Comparison of ENCODE assay signal across 8 mouse cellular contexts in the genomic region with DNA sequence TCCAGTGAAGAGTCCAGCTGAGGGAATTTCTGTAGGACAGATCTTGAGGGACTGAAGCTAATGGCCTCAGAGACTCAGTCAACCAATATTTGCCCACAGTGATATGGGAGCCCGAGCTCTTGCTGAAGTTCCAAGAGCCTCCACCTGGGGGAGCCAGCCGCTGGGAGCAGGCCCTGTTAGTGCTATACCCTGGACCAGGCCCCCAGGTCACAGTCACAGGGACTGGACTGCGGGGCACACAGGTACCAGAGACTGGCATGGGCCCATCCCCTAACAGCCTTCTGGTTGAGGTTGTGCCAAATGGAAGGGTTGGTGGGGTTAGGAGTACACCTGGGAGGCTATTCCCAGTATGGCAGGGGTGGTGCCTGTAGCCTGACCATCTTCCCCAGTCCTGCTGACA. TPM values are rescaled to one million over a fixed set of nuclear protein-coding genes. Genes with fewer than 3 reads are reported as not detected.
DNase-seq lines count a peak whose midpoint lies in the region; ATAC-seq and TF ChIP-seq lines count a peak whose summit lies in the region.

No protein-coding gene starts in this region.

- H3K36me3 ChIP-seq in thymus, adult 2 months (ENCODE audit: control insufficient read depth, insufficient read depth, low read length): peaks cover 23% of the 10 kb centered on the region
- H3K36me3 ChIP-seq in limb, embryonic 11.5 days (ENCODE audit: control insufficient read depth, insufficient read depth, low read length): peaks cover 39% of the 10 kb centered on the region
- peaks cover 46% of the 10 kb centered on the region for H3K36me3 ChIP-seq in midbrain, embryonic 13.5 days

- H3K9ac ChIP-seq in limb, embryonic 11.5 days (ENCODE audit: low read length): no peak overlapping the region
- peak overlapping the region; percentile 78; the same call in 1 of the 2 replicates for H3K9ac ChIP-seq in midbrain, embryonic 13.5 days (replicated peaks)

- TF ChIP-seq CTCF in thymus, adult 2 months (IDR thresholded peaks at IDR 0.05; ENCODE audit: borderline replicate concordance, control insufficient read depth, extremely low read depth, insufficient read depth, low read length, poor library complexity): peak; percentile 74

- H3K4me1 ChIP-seq in thymus, adult 2 months (replicated peaks; ENCODE audit: control insufficient read depth, insufficient read depth, low read length): peaks cover 16% of the 10 kb centered on the region
- peaks cover 30% of the 10 kb centered on the region for H3K4me1 ChIP-seq in limb, embryonic 11.5 days (ENCODE audit: control insufficient read depth, insufficient read depth, low read length)
- H3K4me1 ChIP-seq in midbrain, embryonic 13.5 days (replicated peaks): peaks cover 45% of the 10 kb centered on the region

- no peak overlapping the region for H3K27ac ChIP-seq in thymus, adult 2 months (ENCODE audit: control insufficient read depth, insufficient read depth, low read length)
- no peak overlapping the region for H3K27ac ChIP-seq in limb, embryonic 11.5 days (replicated peaks; ENCODE audit: low read depth, low read length)
- no peak overlapping the region for H3K27ac ChIP-seq in midbrain, embryonic 13.5 days

- H3K4me3 ChIP-seq in thymus, adult 2 months (ENCODE audit: control insufficient read depth, insufficient read depth, low read length): no peak overlapping the region
- no peak overlapping the region for H3K4me3 ChIP-seq in limb, embryonic 11.5 days (ENCODE audit: low read depth, low read length)
- H3K4me3 ChIP-seq in midbrain, embryonic 13.5 days (replicated peaks): 0 out of 2 replicates have a peak overlapping the region, but pooled peaks have one; percentile 46

- TF ChIP-seq POLR2A in thymus, adult 2 months (IDR thresholded peaks at IDR 0.05; ENCODE audit: control insufficient read depth, extremely low read depth, insufficient read depth, low read length, poor library complexity): no peak

- H3K9me3 ChIP-seq in limb, embryonic 11.5 days (ENCODE audit: control insufficient read depth, low read length): no peaks in the 10 kb centered on the region
- H3K9me3 ChIP-seq in midbrain, embryonic 13.5 days: no peaks in the 10 kb centered on the region

- peak; percentile 72 for DNase-seq in thymus, adult 2 months
- DNase-seq in thymus, adult 18-20 months: no peak
- peak; percentile 92 to 97 for DNase-seq in cerebellum, postnatal 14 days
- peak; percentile 71 to 75 for DNase-seq in frontal cortex, postnatal 25 days (ENCODE audit: low spot score in 2 of 2)
- DNase-seq in limb, embryonic 11.5 days (ENCODE audit: low spot score): peak; percentile 87
- DNase-seq in spleen, postnatal 10 days (ENCODE audit: low spot score in 2 of 2): peak; percentile 88 to 93

- peak; percentile 65 for ATAC-seq in inflammation-experienced regulatory T-cells, adult 6 months
- ATAC-seq in limb, embryonic 11.5 days (ENCODE audit: insufficient number of reproducible peaks, low FRiP score, low TSS enrichment, low read depth): peak; percentile 32
- ATAC-seq in midbrain, embryonic 13.5 days: peak; percentile 41

- 17% methylated on average over 3 of the region's 3 CpGs for WGBS in thymus, adult 2 months
- WGBS in limb, embryonic 11.5 days: 24% methylated on average over 3 of the region's 3 CpGs
- 25% methylated on average over 3 of the region's 3 CpGs for WGBS in midbrain, embryonic 13.5 days

- H3K27me3 ChIP-seq in thymus, adult 2 months (ENCODE audit: control insufficient read depth, insufficient read depth, low read length): peaks cover 21% of the 10 kb centered on the region
- H3K27me3 ChIP-seq in limb, embryonic 11.5 days (ENCODE audit: control insufficient read depth, insufficient read depth, low read length): peaks cover 21% of the 10 kb centered on the region
- H3K27me3 ChIP-seq in midbrain, embryonic 13.5 days: peaks cover 52% of the 10 kb centered on the region

- H3K4me2 ChIP-seq in limb, embryonic 11.5 days (ENCODE audit: low read depth, severe bottlenecking): no peak overlapping the region
- peak overlapping the region; percentile 84; the same call in 1 of the 2 replicates for H3K4me2 ChIP-seq in midbrain, embryonic 13.5 days (replicated peaks)

RNA-seq across cellular contexts. Expression of a gene that starts 0.9 kb away (rescaled TPM):
- 6.3 and 8.8 TPM in 2 replicates for polyA plus RNA-seq in thymus, adult 2 months (2012; rRNA removed)
- not detected for polyA plus RNA-seq in inflammation-experienced regulatory T-cells, adult 6 months (2017; shearing (Covaris generic))
- not detected in 2 replicates for polyA plus RNA-seq in limb, embryonic 11.5 days (2014; fragmentation: Nextera tagmentation; extraction: Ambion mirVana)
- polyA plus RNA-seq in midbrain, embryonic 13.5 days (2015; fragmentation: Nextera tagmentation; extraction: Ambion mirVana): not detected in 2 replicates

RNA-seq across cellular contexts. Expression of a gene that starts 7.4 kb away (rescaled TPM):
- 0.24 TPM in 1 of 2 replicates, not detected in the other for polyA plus RNA-seq in thymus, adult 2 months (2012; rRNA removed)
- not detected for polyA plus RNA-seq in inflammation-experienced regulatory T-cells, adult 6 months (2017; shearing (Covaris generic))
- 0.40 and 0.96 TPM in 2 replicates for polyA plus RNA-seq in limb, embryonic 11.5 days (2014; fragmentation: Nextera tagmentation; extraction: Ambion mirVana)
- 0.28 and 0.43 TPM in 2 replicates for polyA plus RNA-seq in midbrain, embryonic 13.5 days (2015; fragmentation: Nextera tagmentation; extraction: Ambion mirVana)

RNA-seq across cellular contexts. Expression of a gene that starts 7.5 kb away (rescaled TPM):
- 142 and 153 TPM in 2 replicates for polyA plus RNA-seq in thymus, adult 2 months (2012; rRNA removed)
- polyA plus RNA-seq in inflammation-experienced regulatory T-cells, adult 6 months (2017; shearing (Covaris generic)): 100 to 1,000 TPM; 127 to 149 (median 146) TPM
- polyA plus RNA-seq in limb, embryonic 11.5 days (2014; fragmentation: Nextera tagmentation; extraction: Ambion mirVana): 141 and 145 TPM in 2 replicates
- 131 and 150 TPM in 2 replicates for polyA plus RNA-seq in midbrain, embryonic 13.5 days (2015; fragmentation: Nextera tagmentation; extraction: Ambion mirVana)

RNA-seq across cellular contexts. Expression of a gene that starts 7.9 kb away (rescaled TPM):
- 94.6 and 119 TPM in 2 replicates for polyA plus RNA-seq in thymus, adult 2 months (2012; rRNA removed)
- polyA plus RNA-seq in inflammation-experienced regulatory T-cells, adult 6 months (2017; shearing (Covaris generic)): 10 to 100 TPM; 12.1 to 22.6 (median 17.8) TPM
- polyA plus RNA-seq in limb, embryonic 11.5 days (2014; fragmentation: Nextera tagmentation; extraction: Ambion mirVana): 122 and 130 TPM in 2 replicates
- polyA plus RNA-seq in midbrain, embryonic 13.5 days (2015; fragmentation: Nextera tagmentation; extraction: Ambion mirVana): 64.1 and 64.9 TPM in 2 replicates

RNA-seq across cellular contexts. Expression of a gene that starts 20.5 kb away (rescaled TPM):
- polyA plus RNA-seq in thymus, adult 2 months (2012; rRNA removed): 1,706 and 1,988 TPM in 2 replicates
- polyA plus RNA-seq in inflammation-experienced regulatory T-cells, adult 6 months (2017; shearing (Covaris generic)): 1,000 to 10,000 TPM; 1,680 to 2,431 (median 2,240) TPM
- polyA plus RNA-seq in limb, embryonic 11.5 days (2014; fragmentation: Nextera tagmentation; extraction: Ambion mirVana): 2,003 and 2,108 TPM in 2 replicates
- polyA plus RNA-seq in midbrain, embryonic 13.5 days (2015; fragmentation: Nextera tagmentation; extraction: Ambion mirVana): 1,319 and 1,425 TPM in 2 replicates

Comparison
In these comparisons a context has a peak if more than half of its experiments do, and no peak if none do; other contexts are left out.
1. DNase-seq: peak in thymus, adult 2 months (single experiment), cerebellum, postnatal 14 days (2 of 2), frontal cortex, postnatal 25 days (2 of 2), limb, embryonic 11.5 days (single experiment) and spleen, postnatal 10 days (2 of 2); none in thymus, adult 18-20 months (0 of 2).
2. Peak in every context shown above with its lines, with median percentiles within 50 percentile points of each other: ATAC-seq.